In genomic region chr7:83482671-83483304, GRCm38 (mm10) we compare ENCODE assay signal across 18 mouse cellular contexts.
DNase-seq lines count a peak whose midpoint lies in the region; ATAC-seq and TF ChIP-seq lines count a peak whose summit lies in the region.
"Had no signal": no experiment of that assay in that cellular context is flagged by ENCODE, and none has a peak within 500 bp of the region (broad histone marks: within the 10 kb centered on the region; RNA-seq: fewer than 3 reads in every experiment).

No protein-coding gene starts in this region.

- ATAC-seq in kidney, embryonic 14.5 days (ENCODE audit: low FRiP score, low TSS enrichment) = peak; percentile 35; the same call in 1 of the 2 replicates
- ATAC-seq in limb, embryonic 11.5 days (ENCODE audit: insufficient number of reproducible peaks, low FRiP score, low TSS enrichment, low read depth) = no peak
- ATAC-seq in megakaryocyte-erythroid progenitor cell, adult 5-6 weeks (replicated peaks; ENCODE audit: low FRiP score, low TSS enrichment, poor library complexity, severe bottlenecking) = no peak
- ATAC-seq: CD4-positive, CD25-positive, alpha-beta regulatory T cell, adult 4 months; hindbrain, postnatal 0 days had no signal

- H3K36me3 ChIP-seq in kidney, embryonic 14.5 days (ENCODE audit: control insufficient read depth, insufficient read depth, low read length) = no peaks in the 10 kb centered on the region
- H3K36me3 ChIP-seq in limb, embryonic 11.5 days (ENCODE audit: control insufficient read depth, insufficient read depth, low read length) = no peaks in the 10 kb centered on the region

- H3K9me3 ChIP-seq in kidney, embryonic 14.5 days (ENCODE audit: control insufficient read depth, low read length) = no peaks in the 10 kb centered on the region
- no peaks in the 10 kb centered on the region for H3K9me3 ChIP-seq in limb, embryonic 11.5 days (ENCODE audit: control insufficient read depth, low read length)
- H3K9me3 ChIP-seq: megakaryocyte, embryonic 14.5 days had no signal

- no peaks in the 10 kb centered on the region for H3K4me1 ChIP-seq in kidney, embryonic 14.5 days (ENCODE audit: control insufficient read depth, insufficient read depth, low read length)
- peaks cover 35% of the 10 kb centered on the region for H3K4me1 ChIP-seq in bone marrow macrophage, adult 2 months (ENCODE audit: control insufficient read depth, insufficient read depth, low read length)
- H3K4me1 ChIP-seq in limb, embryonic 11.5 days (ENCODE audit: control insufficient read depth, insufficient read depth, low read length) = peaks cover 12% of the 10 kb centered on the region

- H3K9ac ChIP-seq in kidney, embryonic 14.5 days (ENCODE audit: low read depth, low read length) = no peak overlapping the region
- H3K9ac ChIP-seq in limb, embryonic 11.5 days (ENCODE audit: low read length) = no peak overlapping the region
- H3K9ac ChIP-seq: liver, embryonic 14.5 days had no signal

- no peak for DNase-seq in kidney, adult 11 months
- DNase-seq in 416B (ENCODE audit: low read depth) = peak; percentile 9
- no peak for DNase-seq in limb, embryonic 11.5 days (ENCODE audit: low spot score)
- no peak for DNase-seq in spleen, adult 18-20 months
- DNase-seq in gastrocnemius, adult 18-20 months (ENCODE audit: low spot score) = no peak
- DNase-seq: cerebellum, adult 18-20 months; embryo, embryonic 11 days; heart, postnatal 10 days; right cerebral cortex, postnatal 25 days; thymus, adult 2 months had no signal

- no peak for TF ChIP-seq POLR2A in bone marrow macrophage, adult 2 months (IDR thresholded peaks at IDR 0.05; ENCODE audit: borderline replicate concordance, low read depth, low read length)

- no peak overlapping the region for H3K4me3 ChIP-seq in kidney, embryonic 14.5 days (ENCODE audit: low read length)
- H3K4me3 ChIP-seq in bone marrow macrophage, adult 2 months (ENCODE audit: insufficient read depth, low read length) = peak overlapping the region; percentile 2; the same call in 1 of the 2 replicates
- no peak overlapping the region for H3K4me3 ChIP-seq in limb, embryonic 11.5 days (ENCODE audit: low read depth, low read length)
- H3K4me3 ChIP-seq: layer of hippocampus, adult 2 months; megakaryocyte, embryonic 14.5 days had no signal

- no peaks in the 10 kb centered on the region for H3K27me3 ChIP-seq in kidney, embryonic 14.5 days (ENCODE audit: control insufficient read depth, insufficient read depth, low read length)
- H3K27me3 ChIP-seq in limb, embryonic 11.5 days (ENCODE audit: control insufficient read depth, insufficient read depth, low read length) = no peaks in the 10 kb centered on the region
- H3K27me3 ChIP-seq: megakaryocyte, embryonic 14.5 days had no signal

- no peak overlapping the region for H3K27ac ChIP-seq in kidney, embryonic 14.5 days (ENCODE audit: low read depth, low read length)
- H3K27ac ChIP-seq in bone marrow macrophage, adult 2 months (ENCODE audit: insufficient read depth, low read depth, low read length) = peak overlapping the region; percentile 75
- 0 out of 2 replicates have a peak overlapping the region, but pooled peaks have one; percentile 22 for H3K27ac ChIP-seq in limb, embryonic 11.5 days (replicated peaks; ENCODE audit: low read depth, low read length)
- H3K27ac ChIP-seq: hindbrain, postnatal 0 days; layer of hippocampus, adult 2 months; liver, embryonic 14.5 days had no signal

- 34% methylated on average over 7 of the region's 7 CpGs for WGBS in kidney, embryonic 14.5 days
- WGBS in limb, embryonic 11.5 days = 65% methylated on average over 7 of the region's 7 CpGs

- no peak for TF ChIP-seq CTCF in bone marrow macrophage, adult 2 months (IDR thresholded peaks at IDR 0.05; ENCODE audit: low read depth, low read length)

- H3K4me2 ChIP-seq in kidney, embryonic 14.5 days (replicated peaks; ENCODE audit: low read depth, low read length) = no peak overlapping the region
- no peak overlapping the region for H3K4me2 ChIP-seq in limb, embryonic 11.5 days (ENCODE audit: low read depth, severe bottlenecking)
